Mouse (Mus musculus) cerebellum, adult 11 months (tissue): ENCODE results near the gene Itgav.

Source experiments
- DNase-seq: peaks from one replicate; pipeline ENCODE4 v3.0.0; 2022

Gene Itgav

DNA sequence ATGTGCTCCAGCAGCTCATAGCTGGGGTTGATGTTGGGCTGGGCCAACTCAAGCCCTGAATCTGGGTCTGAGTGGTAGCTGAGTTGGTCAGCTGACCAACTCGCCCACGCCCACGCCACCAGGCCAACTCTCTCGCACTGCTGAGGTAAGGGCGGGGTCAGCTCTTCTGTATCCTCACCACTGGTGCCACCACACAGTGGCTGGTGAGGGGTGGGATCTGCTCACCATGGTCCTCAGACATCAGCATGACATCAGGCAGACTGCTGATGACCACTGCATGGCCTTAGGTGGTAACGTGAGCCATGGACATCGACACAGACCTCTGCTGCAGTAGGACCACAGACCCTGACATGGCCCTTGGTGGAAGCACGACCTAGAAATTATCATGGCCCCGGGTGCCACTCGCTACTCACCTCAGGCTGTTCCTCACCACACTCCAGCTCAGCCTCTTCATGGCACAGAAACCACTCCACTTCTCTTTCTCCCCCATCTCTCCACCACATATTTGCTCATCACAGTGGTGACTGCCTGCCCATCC lies 24.5 kb downstream of the Itgav start:
- no peak for DNase-seq

DNA sequence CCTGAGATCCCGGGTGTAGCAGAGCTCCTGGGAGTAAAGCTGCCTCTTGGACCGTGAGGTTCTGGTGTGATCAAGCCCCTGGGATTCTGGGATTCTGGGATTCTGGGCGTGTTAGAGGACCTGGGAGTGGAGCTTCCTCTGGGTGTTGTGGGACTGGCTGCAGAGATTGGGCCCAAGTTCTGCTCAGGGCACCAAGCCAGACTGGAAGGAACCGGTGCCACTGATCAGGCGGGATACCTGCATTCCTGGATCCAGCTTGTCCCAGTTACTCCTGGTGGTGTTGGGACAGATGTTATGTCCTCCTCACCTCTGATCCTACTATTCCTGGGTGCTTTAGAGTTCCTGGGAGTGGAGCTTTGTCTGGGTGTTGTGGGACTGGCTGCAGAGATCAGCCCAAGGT lies 28.8 kb downstream of the Itgav start:
- DNase-seq, result no peak

DNA sequence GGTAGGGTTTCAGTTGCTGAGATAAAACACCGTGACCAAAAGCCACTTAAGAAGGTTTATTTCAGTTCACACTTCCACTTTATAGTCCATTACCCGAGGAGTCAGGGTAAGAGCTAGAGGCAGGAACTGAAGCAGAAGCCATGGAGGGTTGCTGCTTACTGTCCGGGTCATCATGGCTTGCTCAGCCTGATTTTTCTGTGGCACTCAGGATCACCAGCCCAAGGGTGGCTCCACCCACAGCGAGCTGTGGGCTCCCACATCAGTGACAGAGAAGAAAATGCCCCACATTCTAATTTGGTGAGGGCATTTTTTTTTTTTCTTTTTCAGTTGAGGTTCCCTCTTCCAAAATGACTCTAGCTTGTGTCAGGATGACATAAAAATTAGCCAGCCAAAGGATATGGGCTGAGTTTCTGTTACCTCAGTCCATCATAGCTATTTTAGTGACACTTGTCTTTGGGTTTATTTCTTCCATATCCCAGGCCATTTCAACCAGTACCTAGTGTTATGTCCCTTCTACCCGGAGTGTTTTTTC lies 30.2 kb downstream of the Itgav start:
- DNase-seq, result no peak

DNA sequence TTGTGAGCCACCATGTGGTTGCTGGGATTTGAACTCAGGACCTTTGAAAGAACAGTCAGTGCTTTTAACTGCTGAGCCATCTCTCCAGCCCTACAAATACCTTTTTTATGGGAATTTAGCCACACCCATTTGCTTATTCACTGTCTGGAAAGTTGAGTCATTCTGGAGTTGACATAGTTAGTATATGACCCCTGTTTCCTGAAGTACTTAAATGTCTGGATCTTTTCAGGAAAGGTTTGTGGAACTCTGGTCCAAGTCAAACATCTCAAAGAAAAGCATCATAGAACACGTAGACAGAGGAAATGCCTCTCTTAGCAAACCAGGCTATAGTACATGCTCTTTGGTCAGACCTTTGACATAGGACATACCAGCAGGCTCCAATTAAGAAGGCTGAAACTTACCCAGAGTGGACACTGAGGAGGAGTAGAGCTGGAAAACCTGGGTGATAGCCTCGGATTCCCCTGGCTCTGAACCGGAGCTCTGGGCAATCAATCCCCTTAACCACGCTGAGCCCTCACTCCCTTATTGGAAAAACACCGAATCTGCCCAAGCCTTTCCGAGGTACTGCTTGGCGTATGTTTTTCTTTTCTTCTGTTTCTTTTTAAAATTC lies 34.5 kb downstream of the Itgav start:
- no peak for DNase-seq

DNA sequence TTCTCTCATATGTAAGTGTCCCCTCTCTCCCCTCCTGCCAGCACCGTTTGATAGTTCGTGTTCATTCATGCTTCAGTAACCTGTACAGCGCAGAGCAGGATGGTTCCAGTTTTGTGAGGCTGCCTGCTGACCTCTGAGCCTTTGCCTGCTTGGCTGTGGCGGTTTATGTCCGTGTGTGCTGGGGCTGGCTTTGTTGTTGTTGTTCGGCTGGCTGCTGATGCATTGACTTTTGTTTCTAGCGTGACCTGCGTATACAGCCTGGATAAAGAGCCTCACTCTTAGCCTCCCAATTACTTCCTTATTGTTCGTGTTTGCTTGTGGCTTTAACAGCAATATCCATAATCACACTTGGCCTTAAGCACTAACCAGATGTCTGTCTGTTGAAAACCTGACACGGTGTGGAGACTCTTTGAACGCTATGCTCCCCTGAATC lies 35.0 kb downstream of the Itgav start:
- DNase-seq, result peak; percentile 24

DNA sequence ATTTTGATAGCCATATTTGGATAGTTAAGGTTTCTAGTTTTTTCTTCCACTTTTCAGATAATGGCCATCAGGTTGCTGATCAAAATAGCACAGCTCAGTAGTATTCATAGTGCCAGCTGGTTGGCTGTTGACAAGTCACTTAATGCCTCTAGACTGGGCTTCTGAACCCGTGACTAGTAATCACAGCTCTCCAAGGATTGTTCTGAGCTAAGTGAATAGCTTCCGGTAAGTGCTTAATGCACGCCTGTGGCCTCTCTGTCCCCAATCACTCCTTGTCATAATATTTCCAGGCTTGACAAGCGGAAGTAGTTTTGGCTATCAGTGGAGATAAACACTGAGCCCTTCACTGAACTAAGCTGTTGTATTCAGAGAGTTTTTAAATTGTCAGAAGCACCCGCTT lies 35.5 kb downstream of the Itgav start:
- DNase-seq, result no peak

DNA sequence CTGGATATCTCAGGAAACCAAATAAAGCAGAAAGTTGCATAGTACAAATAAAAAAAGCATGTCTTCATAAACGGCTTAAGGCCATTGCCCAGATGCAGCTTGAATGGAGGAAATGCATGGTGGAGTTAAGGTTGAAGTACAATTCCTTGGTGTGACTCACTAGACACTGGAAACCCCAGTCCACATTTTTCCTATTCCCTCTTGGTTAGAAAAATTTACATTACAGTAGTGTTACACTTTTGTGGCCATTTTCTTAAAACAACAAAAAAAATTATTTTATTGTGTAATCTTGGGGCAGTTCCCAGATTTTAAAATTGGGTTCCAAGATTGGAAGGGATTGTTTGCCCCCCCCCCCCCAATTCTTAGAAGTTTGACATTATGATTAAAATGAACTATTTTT lies 35.9 kb downstream of the Itgav start:
- no peak for DNase-seq

DNA sequence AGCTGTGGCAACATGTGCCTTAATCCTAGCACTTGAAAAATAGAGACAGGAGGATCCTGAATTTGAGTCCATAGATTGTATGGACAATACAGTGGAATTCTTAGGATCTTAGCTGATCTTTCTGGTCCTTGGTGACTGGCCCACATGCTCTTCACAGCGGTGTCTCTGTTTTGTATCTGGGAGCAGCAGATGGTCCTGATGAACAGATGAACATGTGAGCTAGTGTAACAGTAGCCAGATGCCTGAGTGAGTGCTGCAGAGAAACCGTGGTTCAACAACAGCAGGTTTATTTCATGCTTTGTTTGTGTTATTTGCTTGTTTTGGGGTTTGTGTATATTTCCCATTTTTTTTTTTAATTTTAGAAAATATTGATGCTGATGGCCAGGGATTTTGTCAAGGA lies 37.3 kb downstream of the Itgav start:
- peak; percentile 48 for DNase-seq

DNA sequence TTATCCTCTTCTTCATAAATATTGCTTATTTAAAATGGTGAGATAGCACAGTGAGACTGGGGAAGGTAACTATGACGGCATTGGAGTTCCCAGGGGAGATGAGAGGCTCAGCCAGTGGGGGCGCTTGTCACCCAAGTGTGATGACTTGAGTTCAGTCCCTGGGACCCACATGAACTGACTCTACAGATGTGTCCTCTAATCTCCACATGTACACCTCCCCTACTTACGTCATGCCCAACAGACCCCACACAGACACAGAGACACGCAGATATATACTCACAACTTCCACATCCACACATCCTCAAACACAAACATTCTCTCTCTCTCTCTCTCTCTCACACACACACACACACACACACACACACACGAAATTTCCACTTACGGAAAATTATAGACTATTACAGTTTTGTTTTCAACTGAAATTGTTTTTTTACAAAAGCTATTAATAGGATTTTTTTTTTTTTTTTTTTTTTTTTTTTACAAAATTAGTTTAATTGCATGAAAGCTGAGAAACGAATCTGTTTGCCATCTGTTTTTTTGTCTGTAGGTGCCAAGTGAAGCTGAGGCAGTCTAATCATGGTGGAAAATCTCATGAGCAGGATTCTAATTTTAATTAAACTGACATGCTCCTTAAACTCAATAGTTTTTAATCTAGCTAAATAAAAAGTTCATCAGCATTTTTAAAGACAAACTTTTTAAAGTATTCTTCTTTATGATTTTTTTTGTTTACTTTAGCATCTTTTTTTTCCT lies 38.1 kb downstream of the Itgav start:
- peak; percentile 17 for DNase-seq

DNA sequence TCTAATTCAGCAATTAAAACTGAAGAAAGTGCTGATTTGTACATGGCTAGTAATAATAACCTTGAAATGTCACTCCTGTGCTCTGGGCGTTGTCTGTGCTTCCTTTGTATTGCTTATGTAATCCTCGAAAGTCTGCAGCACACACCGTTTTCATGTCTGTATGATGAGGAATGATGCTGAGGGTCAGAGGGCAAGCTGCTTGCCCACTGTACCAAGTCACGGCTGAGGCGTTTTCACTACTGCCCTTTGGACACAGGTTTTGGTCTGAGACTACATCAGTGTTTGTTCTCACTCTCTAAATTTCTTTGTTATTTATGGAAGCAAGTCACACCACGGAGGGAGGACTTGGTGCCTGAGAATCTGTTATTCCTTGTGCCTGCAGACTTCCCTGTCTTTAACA lies 41.9 kb downstream of the Itgav start:
- no peak for DNase-seq

DNA sequence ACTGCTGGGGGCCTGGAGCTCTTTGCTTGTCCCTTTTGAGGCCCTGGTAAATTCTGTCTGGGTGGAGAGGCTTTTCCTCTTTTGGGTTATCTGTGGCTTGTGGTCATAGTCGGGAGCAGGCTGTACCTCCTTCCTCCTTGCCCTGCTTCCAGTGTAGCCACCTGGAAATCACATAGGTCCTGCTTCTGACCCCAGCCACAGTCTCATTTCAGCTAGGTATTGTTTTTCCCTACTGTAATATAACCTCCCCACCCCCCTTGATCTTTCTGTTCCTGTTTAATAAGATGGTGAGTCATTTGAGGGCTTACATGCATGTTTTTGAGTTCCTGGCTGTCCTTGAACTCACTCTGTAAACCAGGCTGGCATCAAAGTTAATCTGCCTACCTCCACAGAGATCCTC lies 42.7 kb downstream of the Itgav start:
- no peak for DNase-seq

DNA sequence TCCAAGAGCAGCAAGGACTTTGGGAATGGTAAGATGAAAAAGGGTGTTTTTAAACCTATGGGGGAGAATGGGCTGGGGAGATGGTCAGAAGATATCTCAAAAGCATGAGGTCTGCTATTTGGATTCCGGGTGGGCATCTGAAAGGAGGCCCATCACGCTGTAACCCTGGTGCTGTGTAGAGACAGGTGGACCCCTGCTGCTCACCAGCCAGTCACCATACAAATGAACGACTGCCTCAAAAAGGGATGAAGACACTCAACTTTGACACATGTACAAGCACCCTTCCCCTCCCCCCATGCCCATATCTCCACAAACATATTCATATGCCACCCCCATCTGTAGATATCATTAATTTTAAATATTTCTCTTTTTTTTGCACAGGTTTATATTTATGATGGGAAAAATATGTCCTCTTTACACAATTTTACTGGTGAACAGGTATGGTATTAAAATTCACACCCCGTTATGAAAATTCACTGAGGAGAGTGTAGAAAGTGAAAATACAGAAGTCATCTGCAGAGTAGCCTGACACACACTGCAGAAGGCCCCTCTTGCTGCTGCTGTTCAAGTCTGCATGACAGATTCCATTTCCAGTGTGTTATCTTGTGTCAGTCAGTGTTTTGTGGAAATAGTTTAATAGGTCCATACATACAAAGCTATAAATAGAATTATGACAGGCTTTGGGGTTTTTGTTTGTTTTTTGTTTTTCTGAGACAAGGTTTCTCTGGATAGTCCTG lies 44.3 kb downstream of the Itgav start:
- no peak for DNase-seq

DNA sequence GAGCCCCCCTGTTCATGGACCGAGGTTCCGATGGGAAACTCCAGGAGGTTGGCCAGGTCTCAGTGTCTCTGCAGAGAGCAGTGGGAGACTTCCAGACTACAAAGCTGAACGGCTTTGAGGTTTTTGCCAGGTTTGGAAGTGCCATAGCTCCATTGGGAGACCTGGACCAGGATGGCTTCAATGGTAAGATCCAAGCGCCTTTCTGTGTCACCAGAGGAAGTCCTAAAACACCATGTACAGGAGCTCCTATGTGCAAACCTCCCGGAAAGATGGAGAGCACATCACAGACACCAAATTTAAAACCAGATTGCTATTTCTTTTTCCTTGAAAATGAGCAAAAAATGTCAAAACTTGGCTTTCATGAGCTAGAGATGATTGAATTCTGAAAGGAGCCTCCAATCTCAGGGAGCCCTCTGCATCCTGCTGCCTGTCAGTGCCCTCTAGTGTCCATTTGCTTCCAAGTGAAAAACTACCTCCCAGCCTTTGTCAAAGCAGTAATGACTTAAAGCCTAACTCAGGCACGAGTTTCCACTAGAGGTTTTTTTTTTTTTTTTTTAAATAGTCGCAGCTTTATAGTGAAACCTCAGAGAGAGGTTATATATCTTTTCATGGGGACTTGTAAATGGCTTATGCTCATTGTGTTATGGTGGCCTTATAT lies 47.1 kb downstream of the Itgav start:
- peak; percentile 39 for DNase-seq

DNA sequence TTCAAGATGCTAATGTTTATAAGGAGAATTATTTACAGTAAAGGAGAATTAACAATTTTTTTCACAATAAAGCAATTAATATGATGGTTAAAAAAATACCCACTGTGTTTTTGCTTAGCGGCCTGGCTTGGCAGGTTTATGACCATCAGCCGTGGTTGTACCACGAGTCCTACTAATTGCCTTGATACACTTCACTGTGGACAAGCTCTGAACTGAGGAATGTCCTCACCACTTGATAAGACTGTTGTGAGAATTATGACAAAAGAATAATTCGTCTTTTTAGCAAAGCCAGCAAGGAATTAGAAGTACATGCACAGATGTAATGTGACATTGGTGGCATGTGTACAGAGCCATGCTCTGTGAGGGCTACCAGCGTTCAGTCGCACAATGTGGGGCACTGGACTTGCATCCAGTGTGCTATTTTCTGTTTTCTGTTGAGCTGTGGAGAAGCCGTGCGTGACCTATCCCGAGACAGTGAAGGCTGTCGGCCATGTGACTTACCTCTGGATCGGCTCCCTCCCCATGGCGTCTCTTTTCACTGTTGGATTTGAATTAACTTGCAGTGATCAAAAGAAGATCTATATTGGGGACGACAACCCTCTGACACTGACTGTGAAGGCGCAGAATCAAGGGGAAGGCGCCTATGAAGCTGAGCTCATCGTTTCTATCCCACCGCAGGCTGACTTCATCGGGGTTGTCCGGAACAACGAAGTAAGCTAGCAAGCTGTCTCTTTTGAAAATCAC lies 67.3 kb downstream of the Itgav start:
- DNase-seq, result no peak

DNA sequence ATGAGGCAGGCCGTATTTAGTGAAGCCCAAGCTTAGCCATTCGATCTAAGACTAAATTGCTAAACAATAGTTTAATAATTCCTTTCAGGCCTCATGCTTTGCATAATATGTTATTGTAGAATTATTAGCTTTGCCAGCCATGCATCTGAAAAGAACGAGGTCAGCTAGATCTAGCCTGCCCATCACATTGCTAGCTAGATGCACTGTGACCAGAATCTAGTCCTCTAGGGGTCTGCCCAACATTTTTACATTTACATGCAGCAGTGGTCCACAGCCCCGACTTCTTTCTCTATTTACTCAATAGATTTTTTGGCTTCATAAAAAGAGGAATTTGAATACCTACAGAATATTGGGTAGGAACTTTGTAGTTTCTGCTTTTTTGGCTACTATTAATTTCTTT lies 67.9 kb downstream of the Itgav start:
- no peak for DNase-seq

DNA sequence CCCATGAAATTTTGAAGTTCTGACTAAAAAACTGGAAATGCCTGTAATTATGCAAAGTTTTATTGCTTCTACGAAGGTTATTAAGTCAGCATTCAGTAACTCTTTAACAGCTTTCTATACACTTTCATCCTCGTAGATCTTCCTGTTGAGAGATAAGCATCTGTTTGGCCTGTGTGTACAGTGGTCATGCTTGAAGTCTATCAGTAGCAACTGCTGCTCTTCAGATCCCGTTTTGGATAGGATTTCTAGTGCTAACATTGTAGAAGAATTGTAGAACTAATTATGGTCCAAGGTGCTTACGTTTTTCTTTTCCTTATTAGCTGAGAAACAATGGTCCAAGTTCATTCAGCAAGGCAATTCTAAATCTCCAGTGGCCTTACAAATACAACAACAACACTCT lies 71.6 kb downstream of the Itgav start:
- DNase-seq, result no peak

DNA sequence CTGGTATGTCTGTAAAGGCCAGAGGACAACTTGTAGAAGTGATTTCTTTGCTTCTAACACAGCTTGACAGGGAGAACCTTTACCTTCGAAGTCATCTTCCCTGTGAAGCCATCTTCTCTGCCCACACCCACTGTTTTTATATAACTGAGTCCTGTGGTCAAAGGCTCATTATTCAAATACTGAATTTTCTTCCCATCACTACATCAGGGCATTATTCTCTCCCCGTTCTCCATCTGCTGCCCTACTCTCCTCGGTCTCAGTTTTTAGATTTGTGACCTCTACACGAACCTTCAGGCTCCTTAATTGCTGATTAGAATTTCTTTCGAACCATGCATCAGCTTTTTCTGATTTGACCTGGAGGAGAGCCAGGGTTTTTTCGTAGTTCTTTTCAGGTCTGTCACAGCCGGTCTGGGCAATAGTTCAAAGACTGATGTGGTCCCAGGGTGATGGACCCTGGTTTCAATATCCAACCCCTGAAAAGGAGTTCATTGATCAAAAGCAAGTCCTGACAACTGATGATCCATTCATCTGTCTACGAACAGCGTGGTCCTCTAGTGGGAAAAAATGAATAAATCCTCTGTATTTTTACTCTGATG lies 73.8 kb downstream of the Itgav start:
- no peak for DNase-seq

DNA sequence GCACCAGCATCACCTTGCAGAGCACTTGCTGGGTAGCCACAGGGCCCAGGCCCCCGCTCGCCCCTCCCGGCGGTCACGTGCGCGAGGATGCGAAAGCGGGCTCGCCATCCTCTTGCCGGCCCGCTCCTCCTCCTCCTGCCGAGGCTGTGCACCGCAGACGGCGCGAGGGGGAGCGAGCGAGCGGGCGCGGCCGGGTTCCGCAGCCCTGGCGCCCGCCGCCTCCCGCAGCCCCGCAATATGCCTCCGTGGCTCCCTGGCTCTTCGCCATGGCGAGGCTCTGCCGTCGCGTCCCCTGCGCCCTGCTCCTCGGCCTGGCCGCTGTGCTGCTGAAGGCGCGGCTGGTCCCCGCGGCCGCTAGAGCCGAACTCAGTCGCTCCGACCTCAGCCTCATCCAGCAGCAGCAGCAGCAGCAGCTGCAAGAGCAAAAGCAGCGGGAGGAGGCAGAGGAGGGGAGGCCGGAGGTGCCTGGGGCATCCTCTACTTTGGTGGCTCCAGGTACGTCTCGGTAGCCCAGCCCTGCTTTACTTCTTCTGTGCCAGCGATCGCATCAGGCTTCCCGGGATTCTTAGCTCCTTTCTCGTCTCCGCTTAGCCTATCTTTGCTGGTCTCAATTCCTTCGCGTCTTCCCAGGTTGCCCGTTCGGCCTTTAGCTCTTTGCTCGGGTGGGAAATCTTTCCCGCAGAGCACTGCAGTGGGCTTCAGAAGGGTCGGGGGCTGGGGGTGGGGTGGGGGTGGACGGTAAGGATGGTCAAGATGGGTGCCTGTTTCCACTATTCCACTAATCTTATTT lies 88.5 kb downstream of the Itgav start, which contains the start of gene Fam171b:
Gene Fam171b (plus strand): TSS at position 154 of the 790 bp plus-strand sequence.
- DNase-seq, result peak; percentile 94

DNA sequence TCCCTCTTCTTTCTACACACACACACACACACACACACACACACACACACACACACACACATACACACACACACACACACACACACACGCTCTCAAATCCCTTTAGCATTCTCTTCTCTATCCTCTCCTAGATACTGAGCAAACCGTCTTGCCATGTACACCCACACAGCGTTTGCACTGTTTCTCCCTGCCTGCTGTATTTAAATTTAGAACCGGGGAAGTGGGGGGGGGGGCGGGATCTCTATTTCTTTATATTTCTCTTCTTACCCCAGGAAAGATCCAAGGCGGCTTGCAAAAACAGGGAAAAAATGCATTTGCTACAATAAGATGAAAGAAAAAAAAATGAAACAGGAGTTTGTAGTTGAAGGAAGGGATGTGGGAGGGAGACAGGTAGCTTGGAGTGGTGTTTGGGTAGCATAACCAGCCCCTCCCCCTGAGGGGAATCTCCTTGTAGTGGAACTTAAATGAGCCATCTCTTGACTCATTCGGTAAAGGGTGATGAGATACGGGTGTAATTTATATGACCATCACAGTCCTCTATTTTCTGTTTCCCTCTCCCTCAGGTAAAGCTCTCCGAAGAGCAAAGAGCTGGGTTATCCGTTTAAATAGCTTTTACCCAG lies 89.2 kb downstream of the Itgav start:
- peak; percentile 30 for DNase-seq

DNA sequence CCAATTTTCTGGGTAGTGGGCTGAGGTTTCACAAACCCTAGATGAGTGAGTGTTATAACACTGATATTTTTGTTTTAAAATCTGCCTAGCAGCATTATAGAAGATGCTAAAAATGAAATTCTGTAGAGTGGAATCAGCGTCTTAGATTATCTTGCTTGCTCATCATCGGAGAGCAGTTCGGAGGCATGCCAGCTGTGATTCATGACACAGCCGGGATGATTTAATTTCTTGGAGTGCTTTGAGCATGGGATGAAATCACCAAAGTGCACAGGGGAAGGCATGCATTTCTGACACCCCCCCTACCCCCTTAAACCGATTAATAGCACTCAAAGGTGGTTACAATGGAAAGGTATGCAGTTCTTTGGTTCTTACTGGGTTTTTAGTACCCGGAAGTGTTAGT lies 89.8 kb downstream of the Itgav start:
- DNase-seq, result peak; percentile 32
